Mouse (Mus musculus) ovary, postnatal 10 days (tissue): ENCODE measurements around the gene Arpp19.
A peak's percentile ranks its signal among the peaks of the same experiment; 100 is the strongest.

Experiments
- DNase-seq: peaks from one replicate; pipeline ENCODE4 v3.0.0; 2022; ENCODE audit warnings: low spot score

Gene Arpp19

DNA sequence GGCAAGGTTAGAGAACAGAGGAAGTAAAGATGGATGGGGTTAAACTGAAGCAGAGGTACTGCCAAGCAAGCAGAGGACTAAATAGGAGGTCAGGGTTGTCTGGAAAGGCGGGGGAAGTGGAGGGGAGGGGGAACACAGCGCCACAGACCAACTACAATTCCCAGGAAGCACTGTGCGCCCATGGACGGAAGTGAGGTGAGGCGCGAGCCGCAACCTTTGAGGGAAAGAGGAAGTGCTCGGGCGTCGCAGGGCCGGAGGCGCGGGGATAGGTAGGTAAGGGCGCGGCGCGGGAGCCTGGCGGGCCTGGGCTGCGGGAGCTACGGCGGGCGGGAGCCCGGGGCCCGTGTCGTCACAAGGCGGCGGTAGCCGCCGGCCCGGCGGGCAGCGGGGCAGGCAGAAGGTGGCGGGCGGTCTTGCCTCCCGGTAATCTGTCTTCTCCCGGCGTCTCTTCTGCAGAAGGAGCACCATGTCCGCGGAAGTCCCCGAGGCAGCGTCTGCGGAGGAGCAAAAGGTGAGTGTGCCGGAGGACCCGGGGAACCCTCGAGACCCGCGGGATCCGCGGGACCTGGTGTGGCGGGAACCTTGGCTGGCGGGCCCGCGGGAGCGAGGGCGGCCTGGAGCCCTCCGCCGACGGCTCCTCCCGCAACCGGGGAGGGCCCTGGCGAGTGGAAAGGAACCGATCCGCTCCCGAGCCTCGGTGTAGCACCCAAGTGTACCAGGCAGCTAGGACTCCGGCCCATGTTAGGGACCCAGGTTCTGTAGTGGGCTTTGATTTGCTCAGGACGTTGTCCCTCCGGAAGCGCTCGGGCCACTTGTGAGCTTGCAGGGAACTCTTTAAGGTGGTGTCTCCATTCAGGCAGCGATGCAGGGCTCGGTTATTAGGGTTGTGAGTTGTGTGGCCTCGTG lies at the start of gene Arpp19:
Arpp19 (plus strand) TSS at position 164 of the 906 bp plus-strand sequence.
- DNase-seq: peak; percentile 38

GRCm38 (mm10) chr9:74988893-74989460 lies 48.4 kb upstream of the Arpp19 start:
- no peak for DNase-seq

DNA sequence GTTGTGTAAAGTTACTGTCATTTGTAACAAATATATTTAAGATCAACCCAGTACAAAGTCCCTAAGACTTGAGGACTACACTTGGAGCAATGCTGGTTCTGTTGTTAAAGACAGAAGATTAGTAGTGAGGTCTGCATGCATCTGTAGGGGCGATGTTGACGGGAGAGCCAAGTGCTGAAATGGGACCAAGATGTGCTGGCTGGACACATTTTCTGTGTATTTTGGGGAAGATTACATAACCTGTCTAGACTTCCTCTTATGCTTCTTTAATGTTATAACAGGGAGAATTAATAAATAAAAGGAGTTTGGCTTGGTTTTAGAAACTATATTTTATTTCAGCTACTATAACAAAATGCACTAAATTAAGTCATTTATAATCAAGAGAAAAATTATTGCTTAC lies 47.4 kb upstream of the Arpp19 start:
- DNase-seq: no peak

DNA sequence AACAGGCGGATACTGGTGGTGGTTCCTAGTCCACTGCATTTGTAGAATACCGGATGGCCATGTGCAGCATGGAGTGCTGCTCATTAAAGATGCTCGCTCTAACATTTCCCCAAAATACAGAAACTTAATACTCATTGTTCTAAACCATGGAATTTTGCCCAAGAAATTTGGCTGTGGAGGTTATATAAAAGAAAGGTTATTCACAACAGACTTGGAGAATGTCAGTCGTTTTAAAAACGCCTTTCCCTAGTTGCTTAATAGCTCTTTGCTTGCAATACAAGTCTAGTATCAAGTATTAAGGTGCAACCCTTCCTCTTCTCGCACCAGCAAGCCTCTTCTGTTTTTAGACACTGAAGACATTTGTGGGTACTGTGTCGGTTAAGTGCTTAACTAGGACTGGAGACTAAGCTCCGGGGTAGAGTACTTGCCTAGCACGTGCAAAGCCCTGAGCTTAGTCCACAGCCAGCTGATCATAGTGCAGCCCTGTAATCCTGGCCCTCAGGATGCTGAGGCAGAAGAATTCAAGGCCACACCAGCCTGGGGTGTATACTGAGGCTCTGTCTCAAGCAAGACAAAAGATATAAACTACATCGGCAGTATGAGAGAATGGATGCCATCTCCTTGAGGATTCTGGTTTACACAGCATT lies 42.7 kb upstream of the Arpp19 start:
- DNase-seq: no peak

DNA sequence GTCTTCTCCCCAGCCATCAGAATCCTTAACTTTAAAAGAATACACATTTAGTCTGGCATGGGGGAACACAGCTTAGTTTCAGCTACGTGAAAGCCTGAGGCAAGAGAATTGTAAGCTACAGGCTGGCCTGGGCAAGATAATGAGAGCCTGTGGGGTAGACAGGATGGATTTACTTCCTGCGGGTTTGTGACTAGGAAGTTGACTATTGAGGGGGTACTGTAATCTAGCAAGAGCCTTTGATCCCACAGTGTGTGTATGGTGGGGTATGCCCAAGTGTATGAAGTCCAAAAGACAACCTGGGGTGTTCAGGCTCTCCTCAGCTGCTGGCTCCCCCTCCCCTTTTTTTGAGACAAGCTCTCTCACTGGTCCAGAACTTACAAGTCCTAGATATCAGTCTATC lies 41.1 kb upstream of the Arpp19 start:
- no peak for DNase-seq

DNA sequence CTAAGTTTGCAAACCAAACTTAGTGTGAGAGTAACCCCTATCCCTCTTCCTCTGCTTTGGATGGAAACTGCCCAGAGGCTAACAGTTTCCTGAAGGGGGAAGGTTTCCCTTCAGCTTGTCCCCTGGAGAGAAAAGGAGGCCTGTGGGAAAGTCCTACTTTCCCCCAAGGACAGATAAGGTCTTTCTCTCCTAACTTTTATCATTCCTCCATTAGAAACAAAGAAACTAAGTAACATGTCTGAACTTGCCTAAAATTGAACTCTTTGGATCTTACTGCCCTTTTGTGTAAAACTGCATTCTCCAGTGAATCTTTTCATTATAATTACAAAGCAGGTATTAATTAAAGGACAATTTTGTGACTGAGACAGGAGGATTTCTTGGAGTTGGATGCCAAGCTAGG lies 39.4 kb upstream of the Arpp19 start:
- no peak for DNase-seq

DNA sequence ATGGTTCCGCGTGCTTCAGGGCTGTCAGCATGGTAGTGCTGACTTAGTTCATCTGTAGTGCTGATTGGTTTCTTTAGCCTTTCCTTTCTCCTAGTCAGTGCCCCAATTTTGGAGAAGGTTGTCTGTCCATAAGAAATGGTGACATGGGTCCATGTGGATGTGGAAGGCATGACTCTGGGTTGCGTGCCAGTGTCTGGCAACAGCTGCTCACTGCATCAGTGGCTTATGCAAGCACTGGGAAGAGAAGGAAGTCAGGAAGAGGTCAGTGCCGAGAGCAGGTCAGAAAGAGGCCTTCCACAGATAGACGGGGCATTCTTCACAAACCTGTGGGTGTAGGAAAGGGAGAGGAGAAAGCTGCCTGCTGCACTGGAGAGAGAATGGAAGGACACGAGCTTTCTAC lies 36.4 kb upstream of the Arpp19 start:
- DNase-seq: no peak

GRCm38 (mm10) chr9:75001611-75002204 lies 35.7 kb upstream of the Arpp19 start:
- DNase-seq: no peak

DNA sequence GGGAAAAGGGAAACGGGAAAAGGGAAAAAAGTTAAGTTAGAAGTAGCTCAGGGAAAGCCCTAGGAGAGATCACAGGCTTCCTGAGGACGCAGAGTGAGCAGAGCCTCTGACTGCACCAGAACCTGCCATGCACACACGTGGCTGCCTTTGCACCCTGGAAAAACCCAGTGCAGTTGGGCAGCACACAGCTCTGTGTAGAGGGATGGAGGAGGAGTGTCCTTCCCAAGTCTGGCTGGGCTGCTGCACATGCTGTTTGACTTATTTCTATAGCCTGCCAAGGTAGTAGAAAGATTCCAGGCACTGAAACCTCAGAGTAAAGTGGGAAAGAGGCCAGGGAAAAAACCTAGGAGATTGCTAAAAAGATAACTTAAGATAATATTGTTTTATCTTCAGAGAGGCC lies 35.2 kb upstream of the Arpp19 start:
- no peak for DNase-seq

DNA sequence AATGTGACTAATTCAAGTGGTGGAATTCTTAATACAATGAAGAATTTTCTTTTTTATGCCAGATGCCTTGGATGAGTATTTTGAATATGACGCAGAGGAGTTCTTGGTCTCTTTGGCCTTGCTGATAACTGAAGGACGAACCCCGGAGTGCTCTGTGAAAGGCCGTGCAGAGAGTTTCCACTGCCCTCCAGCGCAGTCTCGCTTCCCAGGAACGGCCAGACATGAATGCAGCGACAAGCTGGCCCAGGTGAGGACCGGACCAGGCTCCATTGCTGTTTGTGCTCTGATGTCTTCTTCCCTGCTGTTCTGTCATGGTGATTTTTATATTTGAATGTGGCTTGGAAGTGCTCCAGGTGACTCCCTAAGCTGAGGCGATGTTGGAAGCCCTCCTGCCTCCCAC lies 33.2 kb upstream of the Arpp19 start:
- no peak for DNase-seq

DNA sequence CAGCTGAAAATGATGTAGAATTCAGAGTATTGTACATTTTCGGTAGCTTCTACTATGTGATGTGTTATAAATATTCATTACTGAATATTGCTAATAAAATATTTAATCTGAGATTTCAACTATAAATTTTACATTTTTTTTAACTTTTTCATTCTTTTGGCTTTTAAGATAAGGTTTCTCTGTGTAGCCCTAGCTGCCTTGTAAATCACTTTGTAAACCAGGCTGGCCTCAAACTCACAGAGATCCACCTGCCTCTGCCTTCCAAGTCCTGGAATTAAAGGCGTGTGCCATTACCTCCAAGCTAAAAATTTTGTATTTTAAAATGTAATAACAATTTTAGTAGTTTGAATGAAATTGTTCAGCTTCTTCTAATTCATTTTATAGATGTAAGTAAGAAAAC lies 20.8 kb upstream of the Arpp19 start:
- DNase-seq: no peak

- no peak for DNase-seq
Observed at GRCm38 (mm10) chr9:75019181-75019580, 18.2 kb upstream of the Arpp19 start.

DNA sequence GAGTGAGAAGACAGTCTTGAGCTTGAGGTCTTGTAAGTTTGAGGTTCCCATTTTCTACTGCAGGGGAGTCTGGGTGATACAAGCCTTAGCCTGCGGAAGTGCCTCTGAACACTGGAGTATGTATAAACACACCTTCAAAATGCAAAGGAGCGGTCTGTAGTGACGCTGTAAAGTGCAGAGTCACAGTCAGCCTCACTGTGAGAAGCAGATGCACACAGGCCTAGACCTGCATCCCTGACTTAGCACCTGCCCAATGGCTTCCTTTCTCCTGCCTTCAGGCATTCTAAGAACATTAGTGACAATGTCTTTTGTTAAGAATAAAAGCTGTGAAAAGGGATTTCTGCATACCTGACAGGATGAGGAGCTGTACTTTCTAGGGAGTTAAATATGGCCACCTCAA lies 17.8 kb upstream of the Arpp19 start:
- DNase-seq: no peak

- DNase-seq: no peak
Observed at GRCm38 (mm10) chr9:75020561-75020960, 16.9 kb upstream of the Arpp19 start.

DNA sequence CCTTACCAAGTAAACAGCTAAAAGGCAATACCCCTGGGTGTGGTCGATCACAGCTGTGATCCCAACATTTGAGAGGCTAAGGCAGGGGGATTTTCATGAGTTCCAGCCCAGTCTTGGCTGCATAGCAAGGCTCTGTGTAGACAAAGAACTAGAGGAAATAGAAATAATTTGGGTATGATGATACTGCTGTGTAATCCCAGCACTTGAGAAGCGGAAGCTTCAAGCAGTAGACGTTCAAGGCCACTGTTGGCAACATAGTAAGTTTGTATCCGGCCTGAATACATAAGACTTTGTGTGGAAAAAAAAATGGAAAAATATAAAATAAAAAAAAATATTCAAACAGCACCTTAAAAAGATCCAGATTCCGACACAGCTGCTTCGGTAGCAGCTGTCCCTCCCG lies 14.9 kb upstream of the Arpp19 start:
- no peak for DNase-seq

GRCm38 (mm10) chr9:75023150-75023894 lies 14.1 kb upstream of the Arpp19 start:
- no peak for DNase-seq

GRCm38 (mm10) chr9:75024089-75024488 lies 13.3 kb upstream of the Arpp19 start:
- no peak for DNase-seq

DNA sequence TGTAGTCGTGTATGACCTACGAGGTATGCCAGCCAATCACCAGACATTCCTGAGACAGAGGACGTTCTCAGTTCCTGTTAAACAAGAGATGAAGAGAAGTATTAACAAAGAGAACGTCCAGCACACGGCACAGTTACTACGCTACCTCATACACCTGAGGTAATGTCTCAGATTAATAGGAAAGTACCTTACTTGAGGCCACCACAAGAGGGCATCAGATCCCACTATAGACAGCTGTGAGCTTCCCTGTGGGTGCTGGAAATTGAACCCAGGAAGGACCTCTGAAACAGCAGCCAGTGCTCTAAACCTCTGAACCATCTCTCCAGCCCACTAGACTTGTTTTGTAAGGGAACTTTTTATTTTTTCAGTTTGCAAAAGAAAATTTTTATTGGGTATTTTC lies 11.7 kb upstream of the Arpp19 start:
- DNase-seq: no peak

DNA sequence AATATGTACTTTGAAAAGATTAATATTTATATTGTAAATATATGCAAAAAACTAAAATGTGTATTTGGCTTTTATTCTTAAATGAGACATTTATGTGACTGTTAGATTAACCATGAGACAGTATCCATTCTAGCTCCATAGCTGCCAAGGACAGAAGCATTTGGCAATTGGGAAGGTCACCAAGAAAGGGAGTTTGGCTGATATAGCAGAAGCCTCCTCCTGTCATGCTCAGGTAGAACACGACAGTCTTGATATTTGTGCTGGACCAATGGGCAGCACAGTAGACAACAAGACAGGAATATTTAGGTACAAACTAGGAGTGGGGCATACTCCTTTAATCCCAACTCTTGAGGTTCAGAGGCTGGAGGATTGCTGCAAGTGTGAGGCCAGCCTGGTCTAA lies 5.0 kb upstream of the Arpp19 start:
- no peak for DNase-seq

GRCm38 (mm10) chr9:75033141-75033540 lies 4.3 kb upstream of the Arpp19 start:
- no peak for DNase-seq

- DNase-seq: no peak
Observed at GRCm38 (mm10) chr9:75034691-75035090, 2.7 kb upstream of the Arpp19 start.

- no peak for DNase-seq
Observed at GRCm38 (mm10) chr9:75035944-75036343, 1.5 kb upstream of the Arpp19 start.
